Mouse (Mus musculus) neural tube, embryonic 13.5 days (tissue): ENCODE results near the gene Dync1li2. TPM values are rescaled to one million over a fixed set of nuclear protein-coding genes. Genes with fewer than 3 reads are reported as not detected.

Experiments used
- ATAC-seq: fragments of 200-750 bp; cut with Nextera tagmentation; 2 replicates; pipeline ENCODE4 v1.8.0; 2017; ENCODE audit warnings: low read depth, mild to moderate bottlenecking, moderate TSS enrichment, moderate library complexity
- H3K27ac ChIP-seq: fragments of 300-500 bp; sonication (generic); replicated peaks from 2 replicates; pipeline ENCODE4 v1.5.1; 2015; ENCODE audit warnings: moderate library complexity, mild to moderate bottlenecking, inconsistent platforms
- H3K27me3 ChIP-seq: fragments of 300-500 bp; sonication (generic); 2 replicates; pipeline ENCODE4 v1.6.1; 2015; ENCODE audit warnings: mild to moderate bottlenecking, inconsistent platforms
- H3K36me3 ChIP-seq: fragments of 300-500 bp; sonication (generic); 2 replicates; pipeline ENCODE4 v1.6.1; 2015; ENCODE audit warnings: mild to moderate bottlenecking, inconsistent platforms
- H3K4me1 ChIP-seq: fragments of 300-500 bp; sonication (generic); replicated peaks from 2 replicates; pipeline ENCODE4 v1.6.1; 2015; ENCODE audit warnings: inconsistent platforms
- H3K4me2 ChIP-seq: fragments of 300-500 bp; sonication (generic); 2 replicates; pipeline ENCODE4 v1.6.1; 2015; ENCODE audit warnings: inconsistent platforms, mild to moderate bottlenecking, moderate library complexity
- H3K4me3 ChIP-seq: fragments of 300-500 bp; sonication (generic); 2 replicates; pipeline ENCODE4 v1.5.1; 2015; ENCODE audit warnings: mild to moderate bottlenecking, inconsistent platforms
- H3K9ac ChIP-seq: fragments of 300-500 bp; sonication (generic); 2 replicates; pipeline ENCODE4 v1.6.1; 2015; ENCODE audit warnings: moderate library complexity, mild to moderate bottlenecking, inconsistent platforms
- H3K9me3 ChIP-seq: fragments of 300-500 bp; sonication (generic); 2 replicates; pipeline ENCODE4 v1.6.1; 2016; ENCODE audit warnings: inconsistent platforms
- WGBS: fragments of 180-500 bp; shearing (Covaris S2); methylation state at CpG from one replicate; pipeline ENCODE4 v1.1.7; 2015; 5-methylcytosine and 5-hydroxymethylcytosine counted together
- polyA plus RNA-seq: library from polyadenylated mRNA; unstranded; fragments of >200 nt; fragmentation: Nextera tagmentation; extraction: Ambion mirVana; gene quantifications from 2 replicates; pipeline ENCODE4 v1.2.1, GENCODE M21; 2015

Dync1li2 gene
- polyA plus RNA-seq, 1 experiment from 2014 or later = 95.5 TPM

- Histone ChIP-seq H3K4me3 (no peak overlapping the region), H3K9me3 (no peaks in the 10 kb centered on the region), H3K27me3 (no peaks in the 10 kb centered on the region), H3K9ac (0 out of 2 replicates have a peak overlapping the region, but pooled peaks have one; percentile 31), H3K4me2 (no peak overlapping the region), H3K4me1 (peaks cover 27% of the 10 kb centered on the region), H3K36me3 (no peaks in the 10 kb centered on the region), H3K27ac (0 out of 2 replicates have a peak overlapping the region, but pooled peaks have one; percentile 5)
- WGBS = 44% methylated on average over 14 of the region's 14 CpGs
- ATAC-seq = no peak
Measured at GRCm38 (mm10) chr8:104374864-104375846, 67.7 kb downstream of the Dync1li2 start.

- Histone ChIP-seq H3K36me3 (no peaks in the 10 kb centered on the region), H3K9me3 (no peaks in the 10 kb centered on the region), H3K4me2 (no peak overlapping the region), H3K9ac (no peak overlapping the region), H3K4me3 (no peak overlapping the region), H3K27me3 (no peaks in the 10 kb centered on the region), H3K27ac (no peak overlapping the region), H3K4me1 (peaks cover 32% of the 10 kb centered on the region)
- no peak for ATAC-seq
- whole genome bisulfite sequencing = 74% methylated on average over 11 of the region's 11 CpGs
Measured at GRCm38 (mm10) chr8:104374269-104374668, 68.6 kb downstream of the Dync1li2 start.

GRCm38 (mm10) chr8:104373779-104374178 lies 69.1 kb downstream of the Dync1li2 start:
- H3K9me3 ChIP-seq = no peaks in the 10 kb centered on the region
- WGBS = 86% methylated on average over 11 of the region's 11 CpGs
- H3K27ac ChIP-seq = no peak overlapping the region
- peaks cover 36% of the 10 kb centered on the region for H3K4me1 ChIP-seq
- H3K36me3 ChIP-seq = no peaks in the 10 kb centered on the region
- H3K27me3 ChIP-seq = no peaks in the 10 kb centered on the region
- no peak for ATAC-seq
- no peak overlapping the region for H3K4me2 ChIP-seq
- H3K9ac ChIP-seq = no peak overlapping the region
- H3K4me3 ChIP-seq = no peak overlapping the region

- Histone ChIP-seq H3K4me3 (no peak overlapping the region), H3K27ac (no peak overlapping the region), H3K27me3 (no peaks in the 10 kb centered on the region), H3K9ac (no peak overlapping the region), H3K36me3 (no peaks in the 10 kb centered on the region), H3K4me2 (no peak overlapping the region), H3K4me1 (peaks cover 47% of the 10 kb centered on the region), H3K9me3 (no peaks in the 10 kb centered on the region)
- WGBS = 92% methylated on average over 6 of the region's 6 CpGs
- no peak for ATAC-seq
Measured at GRCm38 (mm10) chr8:104371121-104371520, 71.7 kb downstream of the Dync1li2 start.

- 62% methylated on average over 6 of the region's 6 CpGs for WGBS
- no peak for ATAC-seq
- Histone ChIP-seq H3K36me3 (no peaks in the 10 kb centered on the region), H3K4me1 (peaks cover 37% of the 10 kb centered on the region), H3K4me2 (no peak overlapping the region), H3K9me3 (no peaks in the 10 kb centered on the region), H3K27me3 (no peaks in the 10 kb centered on the region), H3K4me3 (no peak overlapping the region), H3K27ac (no peak overlapping the region), H3K9ac (no peak overlapping the region)
Measured at GRCm38 (mm10) chr8:104370071-104370470, 72.8 kb downstream of the Dync1li2 start.

- Histone ChIP-seq H3K36me3 (no peaks in the 10 kb centered on the region), H3K27me3 (no peaks in the 10 kb centered on the region), H3K4me2 (no peak overlapping the region), H3K9ac (no peak overlapping the region), H3K27ac (no peak overlapping the region), H3K9me3 (no peaks in the 10 kb centered on the region), H3K4me1 (peaks cover 32% of the 10 kb centered on the region), H3K4me3 (no peak overlapping the region)
- no peak for ATAC-seq
- WGBS = 81% methylated on average over 12 of the region's 12 CpGs
Measured at GRCm38 (mm10) chr8:104369591-104369990, 73.3 kb downstream of the Dync1li2 start.

Other genes with a start within 250 kb of the Dync1li2 start
- 43.2 and 43.3 TPM in 2 replicates for gene Tk2, start 194.5 kb downstream of the Dync1li2 start, polyA plus RNA-seq
- gene Cklf, start 192.2 kb downstream of the Dync1li2 start, polyA plus RNA-seq = 34.9 and 36.4 TPM in 2 replicates
- not detected in 2 replicates for gene Cmtm2a, start 149.9 kb downstream of the Dync1li2 start, polyA plus RNA-seq
- not detected in 2 replicates for gene Gm45711, start 133.0 kb downstream of the Dync1li2 start, polyA plus RNA-seq
- not detected in 2 replicates for gene Cmtm1, start 132.9 kb downstream of the Dync1li2 start, polyA plus RNA-seq
- not detected in 2 replicates for gene Gm11020, start 121.5 kb downstream of the Dync1li2 start, polyA plus RNA-seq
- gene Cmtm2b, start 120.8 kb downstream of the Dync1li2 start, polyA plus RNA-seq = not detected in 2 replicates
- gene Cmtm3, start 103.6 kb downstream of the Dync1li2 start, polyA plus RNA-seq = 54.3 and 60.0 TPM in 2 replicates
- 1.6 and 1.9 TPM in 2 replicates for gene Cmtm4, start 47.2 kb downstream of the Dync1li2 start, polyA plus RNA-seq
- 0.18 and 0.21 TPM in 2 replicates for gene Terb1, start 66.9 kb upstream of the Dync1li2 start, polyA plus RNA-seq
- 108 and 113 TPM in 2 replicates for gene Nae1, start 91.6 kb upstream of the Dync1li2 start, polyA plus RNA-seq
- 2.2 and 2.3 TPM in 2 replicates for gene Car7, start 91.6 kb upstream of the Dync1li2 start, polyA plus RNA-seq
- 17.9 and 19.7 TPM in 2 replicates for gene Pdp2, start 148.4 kb upstream of the Dync1li2 start, polyA plus RNA-seq
- 0.29 and 0.45 TPM in 2 replicates for gene Cdh16, start 181.3 kb upstream of the Dync1li2 start, polyA plus RNA-seq
- gene Rrad, start 188.3 kb upstream of the Dync1li2 start, polyA plus RNA-seq = 3.7 and 4.9 TPM in 2 replicates
- gene Ciao2b, start 198.9 kb upstream of the Dync1li2 start, polyA plus RNA-seq = 131 and 143 TPM in 2 replicates